Mouse (Mus musculus) olfactory bulb, adult 2 months (tissue): ENCODE data around the gene Psme2. TPM values are rescaled to one million over a fixed set of nuclear protein-coding genes. Genes with fewer than 3 reads are reported as not detected.
A peak's percentile ranks its signal among the peaks of the same experiment; 100 is the strongest.

Experiments used
- H3K27ac ChIP-seq: fragments of 200-500 bp; 2 replicates; pipeline ENCODE4 v1.5.1; 2012; ENCODE audit warnings: low read depth, low read length; ENCODE audit not compliant: insufficient read depth
- H3K4me1 ChIP-seq: fragments of 200-500 bp; 2 replicates; pipeline ENCODE4 v1.6.1; 2012; ENCODE audit warnings: low read length; ENCODE audit not compliant: control insufficient read depth, insufficient read depth
- H3K4me3 ChIP-seq: fragments of 200-500 bp; 2 replicates; pipeline ENCODE4 v1.5.1; 2012; ENCODE audit warnings: mild to moderate bottlenecking, low read depth, low read length, moderate library complexity; ENCODE audit not compliant: insufficient read depth
- CTCF ChIP-seq: fragments of 200-500 bp; IDR thresholded peaks from 2 replicates; pipeline ENCODE4 v1.5.1; 2012; ENCODE audit warnings: low read depth, mild to moderate bottlenecking, low read length, moderate library complexity; ENCODE audit not compliant: insufficient read depth
- POLR2A ChIP-seq: fragments of 200-500 bp; IDR thresholded peaks from 2 replicates; pipeline ENCODE4 v1.6.1; 2012; ENCODE audit warnings: mild to moderate bottlenecking, low read depth, low read length, moderate library complexity; ENCODE audit not compliant: insufficient read depth
- WGBS: fragments of 180-500 bp; shearing (Covaris S2); methylation state at CpG from one replicate; pipeline ENCODE4 v1.1.7; 2018; 5-methylcytosine and 5-hydroxymethylcytosine counted together
- polyA plus RNA-seq: library from polyadenylated mRNA; stranded (reverse); fragments of >200 nt; gene quantifications from 2 replicates; pipeline ENCODE4 v1.2.4, GENCODE M21; 2012; ENCODE audit warnings: low replicate concordance; ENCODE audit not compliant: missing spikeins, insufficient read depth, insufficient read length

The Psme2 gene
- polyA plus RNA-seq, 1 experiment = not detected

- WGBS = under 1% methylated on average over 51 of the region's 51 CpGs
- Histone ChIP-seq H3K27ac (peak within 1 kb of the TSS; percentile 99), H3K4me1 (peaks cover 8% of the 10 kb centered on the region), H3K4me3 (peak within 1 kb of the TSS; percentile 76)
- peak; percentile 46; the same call in 1 of the 2 replicates for TF ChIP-seq POLR2A
- no peak for TF ChIP-seq CTCF
These were observed 30.5 kb downstream of the Psme2 start, which contains the start of gene A730061H03Rik for GRCm38 (mm10) chr14:55560202-55561073. TSS of gene A730061H03Rik (minus strand) at chr14:55560406.

- Histone ChIP-seq H3K4me3 (peak within 1 kb of the TSS; percentile 76), H3K4me1 (peaks cover 8% of the 10 kb centered on the region), H3K27ac (peak within 1 kb of the TSS; percentile 99)
- WGBS = under 1% methylated on average over 27 of the region's 27 CpGs
- TF ChIP-seq CTCF (no peak), POLR2A (no peak; the same call in 1 of the 2 replicates)
These were observed 31.1 kb downstream of the Psme2 start, which contains the start of gene Dcaf11 for GRCm38 (mm10) chr14:55559799-55560201. TSS of gene Dcaf11 (plus strand) at chr14:55560006.

GRCm38 (mm10) chr14:55558740-55559448 is 32.0 kb downstream of the Psme2 start:
- 47% methylated on average over 6 of the region's 6 CpGs for WGBS
- H3K4me1 ChIP-seq = peaks cover 8% of the 10 kb centered on the region
- no peak overlapping the region for H3K4me3 ChIP-seq
- H3K27ac ChIP-seq = no peak overlapping the region
- no peak for TF ChIP-seq CTCF
- TF ChIP-seq POLR2A = no peak

- Histone ChIP-seq H3K27ac (no peak overlapping the region), H3K4me1 (peaks cover 8% of the 10 kb centered on the region), H3K4me3 (no peak overlapping the region)
- TF ChIP-seq CTCF (no peak), POLR2A (no peak)
- WGBS = 93% methylated on average over 3 of the region's 3 CpGs
These were observed 33.3 kb downstream of the Psme2 start for GRCm38 (mm10) chr14:55557587-55557986.

GRCm38 (mm10) chr14:55557003-55557402 is 33.9 kb downstream of the Psme2 start:
- Histone ChIP-seq H3K4me1 (peaks cover 7% of the 10 kb centered on the region), H3K27ac (no peak overlapping the region), H3K4me3 (no peak overlapping the region)
- TF ChIP-seq CTCF (peak; percentile 45; the same call in 1 of the 2 replicates), POLR2A (no peak)
- WGBS = 26% methylated on average over 5 of the region's 5 CpGs

- no peak overlapping the region for H3K4me3 ChIP-seq
- H3K4me1 ChIP-seq = no peaks in the 10 kb centered on the region
- H3K27ac ChIP-seq = no peak overlapping the region
- TF ChIP-seq CTCF = no peak
- TF ChIP-seq POLR2A = no peak
- WGBS = 76% methylated on average over 3 of the region's 3 CpGs
These were observed 35.1 kb downstream of the Psme2 start for GRCm38 (mm10) chr14:55555788-55556187.

GRCm38 (mm10) chr14:55554635-55555034 is 36.3 kb downstream of the Psme2 start:
- Histone ChIP-seq H3K27ac (peak overlapping the region; percentile 33; the same call in 1 of the 2 replicates), H3K4me1 (no peaks in the 10 kb centered on the region), H3K4me3 (no peak overlapping the region)
- TF ChIP-seq POLR2A (no peak), CTCF (no peak)

GRCm38 (mm10) chr14:55551794-55552193 is 39.1 kb downstream of the Psme2 start:
- no peak for TF ChIP-seq CTCF
- TF ChIP-seq POLR2A = no peak
- Histone ChIP-seq H3K27ac (no peak overlapping the region), H3K4me3 (no peak overlapping the region), H3K4me1 (no peaks in the 10 kb centered on the region)
- 92% methylated on average over 8 of the region's 8 CpGs for WGBS

GRCm38 (mm10) chr14:55551347-55551746 is 39.6 kb downstream of the Psme2 start:
- Histone ChIP-seq H3K4me1 (no peaks in the 10 kb centered on the region), H3K27ac (no peak overlapping the region), H3K4me3 (no peak overlapping the region)
- TF ChIP-seq CTCF = no peak
- no peak for TF ChIP-seq POLR2A
- WGBS = 74% methylated on average over 5 of the region's 5 CpGs
